Mouse (Mus musculus): ENCODE data around the gene Rbm14. TPM values are rescaled to one million over a fixed set of nuclear protein-coding genes. Genes with fewer than 3 reads are reported as not detected.
"Not testable (repeated sequence)": the region's sequence is repeated elsewhere in the genome, so short reads cannot be mapped to it uniquely, and the experiment has no call there.

Gene Rbm14
- polyA plus RNA-seq, 1 experiment from 2014 or later, result 64.8 TPM

GRCm38 (mm10) chr19:4838526-4839140, 27.2 kb upstream of the Rbm14 start:
- Histone ChIP-seq H3K36me3 (no peaks in the 10 kb centered on the region), H3K4me3 (peak overlapping the region; percentile 56), H3K4me1 (replicated peaks) (peaks cover 17% of the 10 kb centered on the region), H3K27ac (replicated peaks) (no peak overlapping the region), H3K4me2 (peak overlapping the region; percentile 95), H3K27me3 (peaks cover 23% of the 10 kb centered on the region), H3K9ac (peak overlapping the region; percentile 60), H3K9me3 (no peaks in the 10 kb centered on the region)
- 36% methylated on average over 10 of the region's 10 CpGs for WGBS
- ATAC-seq (ENCODE audit: low FRiP score, low read depth), result no peak

DNA sequence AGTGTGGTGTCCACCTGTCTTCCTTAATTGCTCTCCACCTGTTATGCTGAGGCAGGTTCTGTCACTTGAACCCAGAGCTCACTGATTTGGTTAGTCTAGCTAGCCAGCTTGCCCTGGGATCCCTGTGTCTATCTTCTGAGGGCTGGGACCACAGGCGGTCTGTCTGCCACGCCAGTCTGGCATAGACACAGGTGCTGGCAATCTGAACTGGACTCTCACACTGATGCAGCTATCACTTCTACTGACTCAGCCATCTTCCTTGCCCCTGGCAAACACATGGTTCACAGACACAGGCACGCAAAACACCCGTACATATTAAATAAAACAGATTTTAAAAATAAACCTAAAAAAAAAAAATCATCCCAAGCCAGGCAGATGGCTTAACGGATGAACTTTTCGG, 25.6 kb upstream of the Rbm14 start:
- no peak overlapping the region for H3K9ac ChIP-seq
- peaks cover 23% of the 10 kb centered on the region for H3K27me3 ChIP-seq
- H3K4me3 ChIP-seq, result no peak overlapping the region
- H3K4me1 ChIP-seq (replicated peaks), result peaks cover 17% of the 10 kb centered on the region
- no peak for ATAC-seq (ENCODE audit: low FRiP score, low read depth)
- peaks cover 6% of the 10 kb centered on the region; the same call in 1 of the 2 replicates for H3K36me3 ChIP-seq
- no peaks in the 10 kb centered on the region for H3K9me3 ChIP-seq
- H3K4me2 ChIP-seq, result no peak overlapping the region
- 95% methylated on average over 6 of the region's 6 CpGs for WGBS
- H3K27ac ChIP-seq (replicated peaks), result no peak overlapping the region

DNA sequence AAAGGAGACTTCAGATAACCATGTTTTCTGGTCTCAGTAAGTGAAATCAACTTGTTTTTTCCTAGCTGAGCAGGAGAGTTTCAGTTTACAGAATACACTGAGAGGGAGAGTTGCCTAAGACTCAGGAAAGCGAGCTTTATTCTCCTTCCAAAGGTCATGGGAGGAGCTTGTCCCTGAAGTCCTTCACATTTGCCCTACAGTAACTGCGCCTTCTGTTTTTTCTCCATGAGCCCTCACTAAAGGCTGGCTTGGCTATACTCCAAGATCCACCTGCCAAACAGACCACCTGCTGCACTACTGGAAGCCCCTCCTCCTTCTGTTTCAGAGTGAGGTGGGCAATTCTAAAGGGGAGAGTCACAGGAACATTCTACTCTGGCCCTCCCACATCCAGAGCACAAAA, 24.7 kb upstream of the Rbm14 start:
- peaks cover 14% of the 10 kb centered on the region for H3K27me3 ChIP-seq

DNA sequence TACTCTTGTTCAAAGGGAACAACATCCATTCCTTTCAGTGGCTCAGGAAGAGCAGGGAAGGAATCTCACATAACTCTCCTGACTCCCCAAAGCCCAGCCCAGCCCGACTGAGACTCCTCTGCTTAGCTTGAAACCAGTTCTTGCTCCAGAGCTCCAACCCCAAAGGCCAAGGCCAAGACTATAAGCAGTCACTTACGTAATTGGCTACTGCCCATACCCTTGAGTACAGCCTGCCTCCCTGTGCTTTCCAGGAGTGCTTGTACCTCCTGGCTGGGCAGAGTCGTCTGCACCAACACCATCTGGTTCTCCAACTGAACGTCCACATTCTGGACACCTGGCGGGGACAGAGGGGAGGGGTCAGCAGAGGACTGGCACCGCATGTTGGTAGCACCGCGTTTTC, 22.5 kb upstream of the Rbm14 start:
- no peak for ATAC-seq (ENCODE audit: low FRiP score, low read depth)

More for the DNA sequence above, 24.7 kb upstream of the Rbm14 start:
- WGBS, result 76% methylated on average over 2 of the region's 2 CpGs
- Histone ChIP-seq H3K4me1 (replicated peaks) (peaks cover 17% of the 10 kb centered on the region), H3K36me3 (peaks cover 6% of the 10 kb centered on the region; the same call in 1 of the 2 replicates), H3K27ac (replicated peaks) (no peak overlapping the region), H3K9me3 (no peaks in the 10 kb centered on the region), H3K4me3 (no peak overlapping the region), H3K4me2 (no peak overlapping the region), H3K9ac (no peak overlapping the region)
- ATAC-seq (ENCODE audit: low FRiP score, low read depth), result no peak

DNA sequence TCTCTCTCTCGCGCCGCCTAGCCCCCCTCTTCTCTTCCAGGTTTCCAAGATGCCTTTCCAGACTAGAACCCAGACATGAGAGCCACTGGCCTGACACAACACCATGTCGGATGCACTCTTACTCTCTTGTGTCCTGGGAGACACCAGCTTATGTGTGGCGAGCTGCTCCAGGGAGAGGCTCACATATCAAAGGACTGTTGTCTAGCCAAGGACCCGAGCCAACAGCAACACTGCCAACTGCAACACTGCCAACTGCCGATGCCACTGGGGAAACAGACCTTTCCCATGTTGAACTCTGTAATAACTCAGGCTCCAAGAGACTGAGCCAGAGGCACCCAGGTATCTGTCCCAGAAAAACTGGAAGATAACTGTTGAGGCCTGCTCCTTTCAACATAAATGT, 17.7 kb upstream of the Rbm14 start:
- Histone ChIP-seq H3K27ac (replicated peaks) (no peak overlapping the region), H3K36me3 (peaks cover 8% of the 10 kb centered on the region), H3K27me3 (no peaks in the 10 kb centered on the region), H3K4me2 (peak overlapping the region; percentile 3; the same call in 1 of the 2 replicates), H3K9ac (no peak overlapping the region), H3K4me3 (no peak overlapping the region), H3K9me3 (no peaks in the 10 kb centered on the region), H3K4me1 (replicated peaks) (no peaks in the 10 kb centered on the region)
- 69% methylated on average over 7 of the region's 7 CpGs for WGBS
- ATAC-seq (ENCODE audit: low FRiP score, low read depth), result 0 out of 2 replicates have a peak, but pooled peaks have one; percentile 45

More for the DNA sequence above, 22.5 kb upstream of the Rbm14 start:
- Histone ChIP-seq H3K27me3 (no peaks in the 10 kb centered on the region), H3K4me1 (replicated peaks) (peaks cover 11% of the 10 kb centered on the region), H3K36me3 (peaks cover 6% of the 10 kb centered on the region; the same call in 1 of the 2 replicates), H3K9me3 (no peaks in the 10 kb centered on the region), H3K4me3 (no peak overlapping the region), H3K27ac (replicated peaks) (no peak overlapping the region), H3K4me2 (no peak overlapping the region), H3K9ac (no peak overlapping the region)
- WGBS, result 88% methylated on average over 8 of the region's 8 CpGs

- peaks cover 8% of the 10 kb centered on the region for H3K36me3 ChIP-seq
- H3K4me3 ChIP-seq, result no peak overlapping the region
- no peak overlapping the region for H3K4me2 ChIP-seq
- H3K27me3 ChIP-seq, result no peaks in the 10 kb centered on the region
- H3K4me1 ChIP-seq (replicated peaks), result no peaks in the 10 kb centered on the region
- no peak overlapping the region for H3K9ac ChIP-seq
- H3K9me3 ChIP-seq, result no peaks in the 10 kb centered on the region
- 65% methylated on average over 16 of the region's 16 CpGs for WGBS
- ATAC-seq (ENCODE audit: low FRiP score, low read depth), result no peak
- no peak overlapping the region for H3K27ac ChIP-seq (replicated peaks)
These were observed 17.1 kb upstream of the Rbm14 start for GRCm38 (mm10) chr19:4828444-4829114.

GRCm38 (mm10) chr19:4820678-4821303, 9.4 kb upstream of the Rbm14 start:
- no peak overlapping the region for H3K4me3 ChIP-seq
- peak; percentile 61; the same call in 1 of the 2 replicates for ATAC-seq (ENCODE audit: low FRiP score, low read depth)
- H3K27me3 ChIP-seq, result no peaks in the 10 kb centered on the region
- H3K36me3 ChIP-seq, result peaks cover 3% of the 10 kb centered on the region; the same call in 1 of the 2 replicates
- WGBS, result 71% methylated on average over 5 of the region's 5 CpGs
- no peak overlapping the region for H3K4me2 ChIP-seq
- H3K9ac ChIP-seq, result no peak overlapping the region
- H3K27ac ChIP-seq (replicated peaks), result no peak overlapping the region
- H3K9me3 ChIP-seq, result no peaks in the 10 kb centered on the region
- H3K4me1 ChIP-seq (replicated peaks), result no peaks in the 10 kb centered on the region

DNA sequence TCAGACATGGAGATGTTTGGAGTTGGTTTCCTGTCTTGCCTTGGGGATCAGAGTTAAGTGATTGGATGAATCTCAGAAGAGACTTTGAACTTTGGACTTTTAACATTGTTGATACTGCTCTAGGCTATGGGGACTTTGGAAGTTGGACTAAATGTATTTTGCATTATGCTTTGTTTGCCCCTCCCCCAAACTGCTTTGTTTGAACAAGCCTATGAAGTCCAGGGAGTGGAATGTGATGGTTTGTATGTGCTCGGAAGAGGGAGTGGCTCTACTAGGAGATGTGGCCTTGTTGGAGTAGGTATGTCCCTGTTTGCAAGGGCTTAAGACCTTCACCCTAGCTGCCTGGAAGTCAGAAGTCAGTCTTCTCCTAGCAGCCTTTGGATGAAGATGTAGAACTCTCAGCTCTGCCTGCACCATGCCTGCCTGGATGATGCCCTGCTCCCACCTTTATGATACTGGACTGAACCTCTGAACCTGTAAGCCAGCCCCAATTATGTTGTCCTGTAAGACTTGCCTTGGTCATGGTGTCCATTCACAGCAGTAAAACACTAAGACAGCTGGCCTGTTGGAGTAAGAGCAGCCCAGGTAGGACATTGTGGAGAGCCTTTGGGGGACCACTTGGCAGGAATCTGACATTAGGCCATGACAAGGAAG, 5.9 kb upstream of the Rbm14 start:
- no peaks in the 10 kb centered on the region for H3K27me3 ChIP-seq
- no peak overlapping the region for H3K4me3 ChIP-seq
- H3K36me3 ChIP-seq, result no peaks in the 10 kb centered on the region
- H3K4me2 ChIP-seq, result no peak overlapping the region
- no peak overlapping the region for H3K27ac ChIP-seq (replicated peaks)
- H3K4me1 ChIP-seq (replicated peaks), result peaks cover 2% of the 10 kb centered on the region
- no peak for ATAC-seq (ENCODE audit: low FRiP score, low read depth)
- no peaks in the 10 kb centered on the region for H3K9me3 ChIP-seq
- no peak overlapping the region for H3K9ac ChIP-seq
- WGBS, result 66% methylated on average over 1 of the region's 1 CpGs

- 76% methylated on average over 6 of the region's 6 CpGs for WGBS
- no peak overlapping the region for H3K4me3 ChIP-seq
- no peak overlapping the region for H3K27ac ChIP-seq (replicated peaks)
- no peaks in the 10 kb centered on the region for H3K27me3 ChIP-seq
- no peak overlapping the region for H3K4me2 ChIP-seq
- H3K4me1 ChIP-seq (replicated peaks), result peaks cover 30% of the 10 kb centered on the region
- H3K36me3 ChIP-seq, result no peaks in the 10 kb centered on the region
- H3K9ac ChIP-seq, result no peak overlapping the region
- H3K9me3 ChIP-seq, result no peaks in the 10 kb centered on the region
- no peak for ATAC-seq (ENCODE audit: low FRiP score, low read depth)
These were observed 1.6 kb upstream of the Rbm14 start for GRCm38 (mm10) chr19:4813015-4813414.

- H3K27me3 ChIP-seq; ATAC-seq (ENCODE audit: low FRiP score, low read depth); H3K36me3 ChIP-seq; H3K9me3 ChIP-seq: not testable (repeated sequence)
- Histone ChIP-seq H3K27ac (replicated peaks) (peak overlapping the region; percentile 94), H3K9ac (peak overlapping the region; percentile 80), H3K4me2 (peak overlapping the region; percentile 73), H3K4me1 (replicated peaks) (peaks cover 35% of the 10 kb centered on the region), H3K4me3 (peak overlapping the region; percentile 80)
- WGBS, result 82% methylated on average over 8 of the region's 8 CpGs
These were observed 1.0 kb upstream of the Rbm14 start for GRCm38 (mm10) chr19:4812334-4812949.

- peak overlapping the region; percentile 80 for H3K4me3 ChIP-seq
- H3K27ac ChIP-seq (replicated peaks), result peak overlapping the region; percentile 94
- H3K9ac ChIP-seq, result peak overlapping the region; percentile 80
- 6% methylated on average over 12 of the region's 12 CpGs for WGBS
- ATAC-seq (ENCODE audit: low FRiP score, low read depth), result peak; percentile 40; the same call in 1 of the 2 replicates
- no peaks in the 10 kb centered on the region for H3K27me3 ChIP-seq
- no peaks in the 10 kb centered on the region for H3K36me3 ChIP-seq
- peaks cover 39% of the 10 kb centered on the region for H3K4me1 ChIP-seq (replicated peaks)
- H3K4me2 ChIP-seq, result peak overlapping the region; percentile 73
- no peaks in the 10 kb centered on the region for H3K9me3 ChIP-seq
These were observed 442 bp upstream of the Rbm14 start for GRCm38 (mm10) chr19:4811909-4812242.
